Mouse (Mus musculus) stomach, embryonic 16.5 days (tissue): ENCODE results near the gene Ripor3. TPM values are rescaled to one million over a fixed set of nuclear protein-coding genes. Genes with fewer than 3 reads are reported as not detected.

Source experiments
- ATAC-seq: fragments of 200-750 bp; cut with Nextera tagmentation; 2 replicates; pipeline ENCODE4 v1.8.0; 2017; ENCODE audit warnings: moderate number of reproducible peaks, moderate TSS enrichment; ENCODE audit not compliant: insufficient read depth, low FRiP score
- H3K27ac ChIP-seq: fragments of 300-500 bp; sonication (generic); 2 replicates; pipeline ENCODE4 v1.5.1; 2014; ENCODE audit warnings: low read length
- H3K27me3 ChIP-seq: fragments of 300-500 bp; sonication (generic); 2 replicates; pipeline ENCODE4 v1.6.1; 2014; ENCODE audit warnings: low read length, control low read depth, mixed read lengths; ENCODE audit not compliant: control insufficient read depth, insufficient read depth
- H3K36me3 ChIP-seq: fragments of 300-500 bp; sonication (generic); 2 replicates; pipeline ENCODE4 v1.6.1; 2014; ENCODE audit warnings: low read length; ENCODE audit not compliant: control insufficient read depth, insufficient read depth
- H3K4me1 ChIP-seq: fragments of 300-500 bp; sonication (generic); 2 replicates; pipeline ENCODE4 v1.6.1; 2014; ENCODE audit warnings: low read length, control low read depth, mixed read lengths; ENCODE audit not compliant: control insufficient read depth, insufficient read depth
- H3K4me2 ChIP-seq: fragments of 300-500 bp; sonication (generic); 2 replicates; pipeline ENCODE4 v1.6.1; 2014; ENCODE audit warnings: low read depth, low read length, mixed read lengths
- H3K4me3 ChIP-seq: fragments of 300-500 bp; sonication (generic); replicated peaks from 2 replicates; pipeline ENCODE4 v1.5.1; 2014; ENCODE audit warnings: mild to moderate bottlenecking, low read length
- H3K9ac ChIP-seq: fragments of 300-500 bp; sonication (generic); 2 replicates; pipeline ENCODE4 v1.6.1; 2014; ENCODE audit warnings: low read length
- H3K9me3 ChIP-seq: fragments of 300-500 bp; sonication (generic); replicated peaks from 2 replicates; pipeline ENCODE4 v1.6.1; 2016; ENCODE audit warnings: low read length, control low read depth; ENCODE audit not compliant: control insufficient read depth
- WGBS: fragments of 180-500 bp; shearing (Covaris S2); extraction: QIAGEN DNeasy Blood & Tissue Kit; methylation state at CpG from one replicate; pipeline ENCODE4 v1.1.7; 2014; 5-methylcytosine and 5-hydroxymethylcytosine counted together
- polyA plus RNA-seq: library from polyadenylated mRNA; unstranded; fragments of >200 nt; fragmentation: Nextera tagmentation; extraction: Ambion mirVana; gene quantifications from 2 replicates; pipeline ENCODE4 v1.2.1, GENCODE M21; 2015

The Ripor3 gene
- polyA plus RNA-seq, 1 experiment from 2014 or later: 3.5 TPM

GRCm38 (mm10) chr2:167969851-167970541 lies 40.4 kb downstream of the Ripor3 start:
- Histone ChIP-seq H3K36me3 (peaks cover 13% of the 10 kb centered on the region), H3K27ac (no peak overlapping the region)
- 78% methylated on average over 10 of the region's 10 CpGs for WGBS

DNA sequence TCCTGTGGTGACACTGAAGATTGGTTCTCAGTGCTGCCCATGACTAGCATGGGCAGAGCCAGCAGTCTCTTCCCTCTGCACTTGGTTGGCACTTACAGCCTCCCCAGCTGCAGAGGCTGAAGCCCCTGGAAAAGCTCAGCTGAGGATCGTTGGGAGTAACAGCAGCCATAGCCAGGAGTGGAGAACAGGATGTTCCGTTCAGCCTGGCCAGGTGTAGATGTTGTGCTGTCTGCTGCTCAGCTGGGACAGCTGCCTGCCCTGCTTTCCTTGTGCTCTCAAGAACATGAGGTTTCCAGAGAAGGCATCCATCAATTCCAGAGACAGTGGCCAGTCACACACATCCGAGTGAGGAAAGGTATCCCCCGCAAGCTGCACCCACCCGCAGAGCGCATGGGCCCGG lies 41.9 kb downstream of the Ripor3 start:
- Histone ChIP-seq H3K27ac (no peak overlapping the region), H3K9ac (no peak overlapping the region), H3K27me3 (no peaks in the 10 kb centered on the region), H3K4me2 (no peak overlapping the region), H3K4me1 (peaks cover 3% of the 10 kb centered on the region; the same call in 1 of the 2 replicates), H3K9me3 (no peaks in the 10 kb centered on the region), H3K4me3 (no peak overlapping the region), H3K36me3 (peaks cover 8% of the 10 kb centered on the region)
- WGBS: 88% methylated on average over 7 of the region's 7 CpGs
- no peak for ATAC-seq

More at GRCm38 (mm10) chr2:167969851-167970541, 40.4 kb downstream of the Ripor3 start:
- no peaks in the 10 kb centered on the region for H3K27me3 ChIP-seq
- no peak overlapping the region for H3K9ac ChIP-seq
- no peak overlapping the region for H3K4me2 ChIP-seq
- no peaks in the 10 kb centered on the region for H3K9me3 ChIP-seq
- no peak for ATAC-seq
- no peak overlapping the region for H3K4me3 ChIP-seq
- peaks cover 3% of the 10 kb centered on the region; the same call in 1 of the 2 replicates for H3K4me1 ChIP-seq

DNA sequence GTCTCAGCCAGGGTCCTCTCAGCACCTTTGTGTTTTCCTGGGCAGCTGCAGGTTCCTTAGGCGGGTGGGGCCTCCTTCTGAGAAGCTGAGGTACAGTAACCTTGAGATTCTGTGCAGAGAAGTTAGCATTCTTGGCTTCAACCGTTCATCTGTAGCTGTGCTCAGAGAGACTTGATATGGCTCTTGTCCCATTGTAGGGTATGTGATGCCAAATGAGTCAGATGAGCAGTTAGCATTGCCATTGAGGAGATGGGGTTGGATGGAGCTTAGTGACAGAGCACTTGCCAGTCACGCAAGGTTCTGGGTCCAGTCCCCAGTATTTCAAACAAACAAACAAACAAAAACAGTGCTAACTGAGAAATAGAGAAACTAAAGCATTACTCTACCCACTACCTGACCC lies 44.5 kb downstream of the Ripor3 start:
- WGBS: 91% methylated on average over 3 of the region's 3 CpGs
- Histone ChIP-seq H3K4me2 (no peak overlapping the region), H3K4me3 (no peak overlapping the region), H3K4me1 (no peaks in the 10 kb centered on the region), H3K36me3 (no peaks in the 10 kb centered on the region; the same call in 1 of the 2 replicates), H3K9ac (no peak overlapping the region), H3K27ac (no peak overlapping the region), H3K9me3 (no peaks in the 10 kb centered on the region), H3K27me3 (no peaks in the 10 kb centered on the region)
- ATAC-seq: no peak

DNA sequence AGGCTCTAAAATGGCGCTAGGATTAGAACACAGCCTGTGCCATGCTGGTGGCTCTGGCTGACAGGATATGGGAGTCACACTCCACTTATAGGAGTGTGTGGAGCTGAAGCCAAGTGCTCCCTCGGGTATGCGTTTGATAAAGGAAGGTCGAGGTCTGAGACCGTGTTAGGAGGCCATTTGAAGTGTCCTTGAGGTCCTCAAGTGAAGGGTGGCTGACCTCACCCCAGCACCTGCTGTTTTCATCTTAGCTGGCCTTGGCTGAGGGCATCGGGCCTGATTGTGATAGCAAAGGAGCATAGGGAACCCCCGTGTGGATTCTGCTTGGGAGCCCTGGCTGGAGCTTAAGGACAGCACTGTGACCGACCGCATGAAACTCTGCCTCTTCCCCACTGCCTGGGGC lies 46.1 kb downstream of the Ripor3 start:
- Histone ChIP-seq H3K4me3 (no peak overlapping the region), H3K4me2 (no peak overlapping the region), H3K9ac (no peak overlapping the region), H3K9me3 (no peaks in the 10 kb centered on the region), H3K27me3 (no peaks in the 10 kb centered on the region), H3K4me1 (peaks cover 4% of the 10 kb centered on the region), H3K27ac (no peak overlapping the region), H3K36me3 (no peaks in the 10 kb centered on the region; the same call in 1 of the 2 replicates)
- 81% methylated on average over 9 of the region's 9 CpGs for WGBS
- ATAC-seq: no peak

GRCm38 (mm10) chr2:167963778-167964300 lies 46.6 kb downstream of the Ripor3 start:
- Histone ChIP-seq H3K4me3 (no peak overlapping the region), H3K4me1 (peaks cover 9% of the 10 kb centered on the region), H3K27ac (no peak overlapping the region), H3K27me3 (no peaks in the 10 kb centered on the region), H3K9me3 (no peaks in the 10 kb centered on the region), H3K36me3 (no peaks in the 10 kb centered on the region), H3K9ac (no peak overlapping the region), H3K4me2 (no peak overlapping the region)
- 87% methylated on average over 9 of the region's 9 CpGs for WGBS
- no peak for ATAC-seq

GRCm38 (mm10) chr2:167963176-167963575 lies 47.2 kb downstream of the Ripor3 start:
- Histone ChIP-seq H3K9me3 (no peaks in the 10 kb centered on the region), H3K27me3 (no peaks in the 10 kb centered on the region), H3K4me2 (no peak overlapping the region), H3K27ac (no peak overlapping the region), H3K4me3 (no peak overlapping the region), H3K4me1 (peaks cover 16% of the 10 kb centered on the region), H3K36me3 (no peaks in the 10 kb centered on the region), H3K9ac (no peak overlapping the region)
- no peak for ATAC-seq
- WGBS: 86% methylated on average over 4 of the region's 4 CpGs

DNA sequence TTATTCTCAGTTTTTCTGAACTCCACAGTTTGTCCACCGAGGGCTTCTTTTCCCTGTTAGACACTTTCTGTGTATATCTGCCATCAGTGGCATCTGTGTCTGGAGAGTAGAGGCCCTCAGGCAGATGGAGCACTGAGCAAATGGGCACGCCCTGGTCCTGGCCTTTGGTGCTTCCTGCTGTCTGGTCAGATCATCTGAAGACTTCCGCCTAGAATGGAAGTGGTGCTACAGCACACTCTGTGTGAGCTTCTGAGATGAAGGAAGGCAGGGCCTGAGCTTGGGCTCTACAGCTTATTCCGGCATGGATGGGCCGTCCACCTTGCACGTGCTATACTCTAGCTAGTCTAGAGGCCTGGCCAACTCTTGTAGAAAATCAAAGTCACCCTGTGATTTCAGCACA lies 48.1 kb downstream of the Ripor3 start:
- ATAC-seq: no peak
- no peak overlapping the region for H3K4me2 ChIP-seq
- H3K36me3 ChIP-seq: no peaks in the 10 kb centered on the region
- no peaks in the 10 kb centered on the region for H3K9me3 ChIP-seq
- WGBS: 86% methylated on average over 6 of the region's 6 CpGs
- H3K4me3 ChIP-seq: no peak overlapping the region
- 0 out of 2 replicates have a peak overlapping the region, but pooled peaks have one; percentile 8 for H3K9ac ChIP-seq
- H3K27ac ChIP-seq: no peak overlapping the region
- peaks cover 22% of the 10 kb centered on the region for H3K4me1 ChIP-seq
- H3K27me3 ChIP-seq: no peaks in the 10 kb centered on the region

DNA sequence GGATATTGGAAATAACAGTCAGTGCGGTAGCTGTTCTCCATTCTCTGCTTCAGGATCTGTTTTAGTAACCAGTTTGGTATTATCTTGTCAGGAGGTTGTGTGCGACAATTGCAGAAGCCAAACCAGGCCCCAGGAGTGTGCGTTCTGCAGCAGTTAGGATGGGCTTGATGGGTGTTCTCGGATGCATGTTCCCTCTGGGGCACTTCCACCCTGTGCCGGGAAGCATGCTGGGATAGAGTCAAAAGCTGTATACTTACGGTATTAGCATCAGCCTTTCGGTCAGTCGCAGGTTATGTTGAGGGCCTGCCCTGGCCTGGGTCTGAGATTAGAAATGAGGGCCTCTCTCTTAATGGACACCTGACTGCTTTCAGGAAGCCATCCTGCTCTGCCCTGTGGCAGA lies 49.8 kb downstream of the Ripor3 start:
- Histone ChIP-seq H3K9ac (no peak overlapping the region), H3K27ac (no peak overlapping the region), H3K9me3 (no peaks in the 10 kb centered on the region), H3K36me3 (no peaks in the 10 kb centered on the region), H3K4me1 (peaks cover 22% of the 10 kb centered on the region), H3K27me3 (no peaks in the 10 kb centered on the region), H3K4me3 (no peak overlapping the region), H3K4me2 (no peak overlapping the region)
- WGBS: 74% methylated on average over 8 of the region's 8 CpGs
- ATAC-seq: no peak

DNA sequence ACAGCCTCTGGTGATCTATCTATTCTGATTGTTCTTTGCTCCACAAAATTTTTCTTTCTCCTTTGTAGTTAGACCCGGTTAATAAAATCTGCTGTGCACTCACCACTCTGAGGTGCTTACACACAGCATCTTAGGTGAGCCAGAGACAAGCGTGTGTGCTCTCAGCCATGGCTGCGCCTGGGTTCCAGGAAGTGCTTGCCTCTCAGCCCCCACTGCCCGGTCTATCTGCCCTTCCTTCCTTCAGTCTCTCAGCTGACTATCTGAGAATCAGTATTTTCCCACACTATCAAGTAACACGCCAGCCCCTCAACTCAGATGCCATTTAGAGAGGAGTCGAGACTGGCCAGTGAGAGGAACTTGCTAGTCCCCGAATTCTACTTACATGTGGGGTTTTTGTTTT lies 50.4 kb downstream of the Ripor3 start:
- H3K9me3 ChIP-seq: no peaks in the 10 kb centered on the region
- no peak overlapping the region for H3K9ac ChIP-seq
- H3K36me3 ChIP-seq: no peaks in the 10 kb centered on the region
- H3K27ac ChIP-seq: no peak overlapping the region
- peaks cover 22% of the 10 kb centered on the region for H3K4me1 ChIP-seq
- WGBS: 49% methylated on average over 7 of the region's 7 CpGs
- no peak overlapping the region for H3K4me3 ChIP-seq
- no peak overlapping the region for H3K4me2 ChIP-seq
- H3K27me3 ChIP-seq: no peaks in the 10 kb centered on the region
- no peak for ATAC-seq
